Mouse (Mus musculus): ENCODE measurements around the gene Wwc2.

The Wwc2 gene

GRCm38 (mm10) chr8:47783544-47783943, 207.2 kb downstream of the Wwc2 start:
- DNase-seq (ENCODE audit: low spot score), result no peak

- DNase-seq (ENCODE audit: low spot score), result no peak
Measured at GRCm38 (mm10) chr8:47781881-47782280, 208.8 kb downstream of the Wwc2 start.

- DNase-seq (ENCODE audit: low spot score), result no peak
Measured at GRCm38 (mm10) chr8:47779589-47779988, 211.1 kb downstream of the Wwc2 start.

GRCm38 (mm10) chr8:47777415-47777814, 213.3 kb downstream of the Wwc2 start:
- no peak for DNase-seq (ENCODE audit: low spot score)
